Mouse (Mus musculus) midbrain, embryonic 14.5 days (tissue): ENCODE measurements around the gene Unc119b. TPM values are rescaled to one million over a fixed set of nuclear protein-coding genes. Genes with fewer than 3 reads are reported as not detected.
"Not testable (repeated sequence)": the region's sequence is repeated elsewhere in the genome, so short reads cannot be mapped to it uniquely, and the experiment has no call there.

Source experiments
- ATAC-seq: fragments of 200-750 bp; cut with Nextera tagmentation; 2 replicates; pipeline ENCODE4 v1.8.0; 2017; ENCODE audit warnings: moderate number of reproducible peaks, moderate library complexity; ENCODE audit not compliant: low FRiP score, low TSS enrichment
- DNase-seq: peaks from one replicate; pipeline ENCODE4 v3.0.0-alpha.2; 2015
- H3K27ac ChIP-seq: fragments of 300-500 bp; sonication (generic); replicated peaks from 2 replicates; pipeline ENCODE4 v1.5.1; 2014; ENCODE audit warnings: mild to moderate bottlenecking, low read depth, low read length, moderate library complexity
- H3K27me3 ChIP-seq: fragments of 300-500 bp; sonication (generic); 2 replicates; pipeline ENCODE4 v1.6.1; 2014; ENCODE audit warnings: low read length, control low read depth, mixed read lengths; ENCODE audit not compliant: control insufficient read depth, insufficient read depth
- H3K36me3 ChIP-seq: fragments of 300-500 bp; sonication (generic); 2 replicates; pipeline ENCODE4 v1.6.1; 2014; ENCODE audit warnings: low read length, control low read depth; ENCODE audit not compliant: control insufficient read depth, insufficient read depth
- H3K4me1 ChIP-seq: fragments of 300-500 bp; sonication (generic); 2 replicates; pipeline ENCODE4 v1.6.1; 2014; ENCODE audit warnings: mild to moderate bottlenecking, antibody characterized with exemption, low read length, control low read depth; ENCODE audit not compliant: control insufficient read depth, insufficient read depth
- H3K4me2 ChIP-seq: fragments of 300-500 bp; sonication (generic); 2 replicates; pipeline ENCODE4 v1.6.1; 2014; ENCODE audit warnings: mild to moderate bottlenecking, low read length, moderate library complexity
- H3K4me3 ChIP-seq: fragments of 300-500 bp; sonication (generic); replicated peaks from 2 replicates; pipeline ENCODE4 v1.5.1; 2014; ENCODE audit warnings: low read depth, low read length
- H3K9ac ChIP-seq: fragments of 300-500 bp; sonication (generic); replicated peaks from 2 replicates; pipeline ENCODE4 v1.6.1; 2014; ENCODE audit warnings: mild to moderate bottlenecking, low read length, moderate library complexity
- H3K9me3 ChIP-seq: fragments of 300-500 bp; sonication (generic); 2 replicates; pipeline ENCODE4 v1.6.1; 2016; ENCODE audit warnings: low read length, control low read depth, mixed read lengths; ENCODE audit not compliant: control insufficient read depth
- WGBS: fragments of 180-500 bp; shearing (Covaris S2); extraction: QIAGEN DNeasy Blood & Tissue Kit; methylation state at CpG from one replicate; pipeline ENCODE4 v1.1.7; 2014; 5-methylcytosine and 5-hydroxymethylcytosine counted together
- polyA plus RNA-seq: library from polyadenylated mRNA; unstranded; fragments of >200 nt; fragmentation: Nextera tagmentation; extraction: Ambion mirVana; gene quantifications from 2 replicates; pipeline ENCODE4 v1.2.1, GENCODE M21; 2014

Unc119b gene
- polyA plus RNA-seq, 1 experiment from 2014 or later, result 37.2 TPM

GRCm38 (mm10) chr5:115168641-115169415, 34.1 kb upstream of the Unc119b start:
- no peak overlapping the region for H3K4me2 ChIP-seq
- no peaks in the 10 kb centered on the region for H3K36me3 ChIP-seq
- no peak overlapping the region for H3K27ac ChIP-seq
- H3K4me3 ChIP-seq, result no peak overlapping the region
- no peak for DNase-seq
- 48% methylated on average over 27 of the region's 27 CpGs for WGBS
- H3K9ac ChIP-seq, result no peak overlapping the region
- H3K27me3 ChIP-seq, result no peaks in the 10 kb centered on the region
- H3K4me1 ChIP-seq, result 0 out of 2 replicates have a peak, but pooled peaks cover 5% of the 10 kb centered on the region
- no peaks in the 10 kb centered on the region for H3K9me3 ChIP-seq
- ATAC-seq, result no peak

GRCm38 (mm10) chr5:115167396-115167795, 32.6 kb upstream of the Unc119b start:
- Histone ChIP-seq H3K27me3 (no peaks in the 10 kb centered on the region), H3K36me3 (no peaks in the 10 kb centered on the region), H3K9ac (no peak overlapping the region), H3K4me1 (0 out of 2 replicates have a peak, but pooled peaks cover 5% of the 10 kb centered on the region), H3K4me3 (no peak overlapping the region), H3K4me2 (no peak overlapping the region), H3K9me3 (no peaks in the 10 kb centered on the region), H3K27ac (no peak overlapping the region)
- ATAC-seq (no peak), DNase-seq (no peak)
- 84% methylated on average over 6 of the region's 6 CpGs for WGBS

GRCm38 (mm10) chr5:115166815-115167194, 32.0 kb upstream of the Unc119b start:
- 85% methylated on average over 7 of the region's 7 CpGs for WGBS
- Histone ChIP-seq H3K4me3 (no peak overlapping the region), H3K27ac (0 out of 2 replicates have a peak overlapping the region, but pooled peaks have one; percentile 8), H3K9me3 (no peaks in the 10 kb centered on the region), H3K27me3 (no peaks in the 10 kb centered on the region), H3K9ac (no peak overlapping the region), H3K4me2 (no peak overlapping the region), H3K36me3 (no peaks in the 10 kb centered on the region), H3K4me1 (0 out of 2 replicates have a peak, but pooled peaks cover 5% of the 10 kb centered on the region)
- no peak for ATAC-seq
- DNase-seq, result no peak

GRCm38 (mm10) chr5:115165895-115166814, 31.4 kb upstream of the Unc119b start:
- H3K9me3 ChIP-seq, result no peaks in the 10 kb centered on the region
- ATAC-seq (peak; percentile 43; the same call in 1 of the 2 replicates), DNase-seq (peak; percentile 75)
- no peak overlapping the region for H3K4me2 ChIP-seq
- H3K4me3 ChIP-seq, result no peak overlapping the region
- no peaks in the 10 kb centered on the region for H3K36me3 ChIP-seq
- H3K9ac ChIP-seq, result no peak overlapping the region
- 0 out of 2 replicates have a peak, but pooled peaks cover 5% of the 10 kb centered on the region for H3K4me1 ChIP-seq
- no peaks in the 10 kb centered on the region for H3K27me3 ChIP-seq
- WGBS, result 39% methylated on average over 11 of the region's 11 CpGs
- H3K27ac ChIP-seq, result peak overlapping the region; percentile 57

GRCm38 (mm10) chr5:115165351-115165750, 30.6 kb upstream of the Unc119b start:
- peak; percentile 39 for DNase-seq
- H3K27me3 ChIP-seq, result no peaks in the 10 kb centered on the region
- no peaks in the 10 kb centered on the region for H3K36me3 ChIP-seq
- no peak overlapping the region for H3K27ac ChIP-seq
- 65% methylated on average over 9 of the region's 9 CpGs for WGBS
- no peak for ATAC-seq
- H3K4me1 ChIP-seq, result 0 out of 2 replicates have a peak, but pooled peaks cover 5% of the 10 kb centered on the region
- H3K9me3 ChIP-seq, result no peaks in the 10 kb centered on the region
- no peak overlapping the region for H3K4me2 ChIP-seq
- no peak overlapping the region for H3K4me3 ChIP-seq
- no peak overlapping the region for H3K9ac ChIP-seq

GRCm38 (mm10) chr5:115164446-115164845, 29.7 kb upstream of the Unc119b start:
- not testable (repeated sequence) for H3K4me3 ChIP-seq, H3K9me3 ChIP-seq, H3K4me1 ChIP-seq, H3K36me3 ChIP-seq, H3K4me2 ChIP-seq, ATAC-seq, H3K27ac ChIP-seq, DNase-seq, H3K9ac ChIP-seq, H3K27me3 ChIP-seq
- 84% methylated on average over 4 of the region's 4 CpGs for WGBS

- no peak overlapping the region for H3K9ac ChIP-seq
- ATAC-seq, result no peak
- no peak overlapping the region for H3K4me2 ChIP-seq
- WGBS, result 41% methylated on average over 8 of the region's 8 CpGs
- H3K27ac ChIP-seq, result no peak overlapping the region
- H3K4me1 ChIP-seq, result 0 out of 2 replicates have a peak, but pooled peaks cover 3% of the 10 kb centered on the region
- no peak overlapping the region for H3K4me3 ChIP-seq
- H3K27me3 ChIP-seq, result no peaks in the 10 kb centered on the region
- H3K9me3 ChIP-seq, result no peaks in the 10 kb centered on the region
- no peaks in the 10 kb centered on the region for H3K36me3 ChIP-seq
- DNase-seq, result peak; percentile 47
Measured at GRCm38 (mm10) chr5:115163563-115163962, 28.8 kb upstream of the Unc119b start.

GRCm38 (mm10) chr5:115161940-115162279, 27.1 kb upstream of the Unc119b start:
- not testable (repeated sequence) for DNase-seq, H3K4me3 ChIP-seq, H3K9me3 ChIP-seq, H3K27me3 ChIP-seq, H3K27ac ChIP-seq, H3K4me2 ChIP-seq, ATAC-seq, H3K9ac ChIP-seq, H3K36me3 ChIP-seq, H3K4me1 ChIP-seq
- no CpG with 5 or more reads among the region's 1 CpGs for WGBS
